Mouse (Mus musculus) stomach, embryonic 14.5 days (tissue): ENCODE data around the gene Chic1. TPM values are rescaled to one million over a fixed set of nuclear protein-coding genes. Genes with fewer than 3 reads are reported as not detected.

Experiments
- ATAC-seq: fragments of 200-750 bp; cut with Nextera tagmentation; 2 replicates; pipeline ENCODE4 v1.8.0; 2017; ENCODE audit warnings: low read depth, moderate TSS enrichment; ENCODE audit not compliant: insufficient number of reproducible peaks, insufficient read depth, low FRiP score
- H3K27ac ChIP-seq: fragments of 300-500 bp; sonication (generic); 2 replicates; pipeline ENCODE4 v1.5.1; 2014; ENCODE audit warnings: mild to moderate bottlenecking, low read length, moderate library complexity, mixed read lengths
- H3K27me3 ChIP-seq: fragments of 300-500 bp; sonication (generic); 2 replicates; pipeline ENCODE4 v1.6.1; 2014; ENCODE audit warnings: low read length, control low read depth, mixed read lengths; ENCODE audit not compliant: control insufficient read depth, insufficient read depth
- H3K36me3 ChIP-seq: fragments of 300-500 bp; sonication (generic); 2 replicates; pipeline ENCODE4 v1.6.1; 2014; ENCODE audit warnings: mild to moderate bottlenecking, control low read depth, low read length, moderate library complexity, mixed read lengths; ENCODE audit not compliant: control insufficient read depth, insufficient read depth
- H3K4me1 ChIP-seq: fragments of 300-500 bp; sonication (generic); 2 replicates; pipeline ENCODE4 v1.6.1; 2014; ENCODE audit warnings: low read length, control low read depth, mixed read lengths; ENCODE audit not compliant: control insufficient read depth, insufficient read depth
- H3K4me2 ChIP-seq: fragments of 300-500 bp; sonication (generic); replicated peaks from 2 replicates; pipeline ENCODE4 v1.6.1; 2014; ENCODE audit warnings: low read depth, low read length, control low read depth
- H3K4me3 ChIP-seq: fragments of 300-500 bp; sonication (generic); 2 replicates; pipeline ENCODE4 v1.5.1; 2014; ENCODE audit warnings: low read depth, low read length, control low read depth
- H3K9ac ChIP-seq: fragments of 300-500 bp; sonication (generic); replicated peaks from 2 replicates; pipeline ENCODE4 v1.6.1; 2014; ENCODE audit warnings: low read depth, mild to moderate bottlenecking, control low read depth, low read length, moderate library complexity, mixed read lengths
- H3K9me3 ChIP-seq: fragments of 300-500 bp; sonication (generic); 2 replicates; pipeline ENCODE4 v1.6.1; 2016; ENCODE audit warnings: low read depth, low read length, control low read depth; ENCODE audit not compliant: control insufficient read depth
- WGBS: fragments of 180-500 bp; shearing (Covaris S2); extraction: QIAGEN DNeasy Blood & Tissue Kit; methylation state at CpG from one replicate; pipeline ENCODE4 v1.1.7; 2014; 5-methylcytosine and 5-hydroxymethylcytosine counted together
- polyA plus RNA-seq: library from polyadenylated mRNA; unstranded; fragments of >200 nt; fragmentation: Nextera tagmentation; extraction: Ambion mirVana; gene quantifications from 2 replicates; pipeline ENCODE4 v1.2.1, GENCODE M21; 2014

Gene Chic1
- polyA plus RNA-seq, 1 experiment from 2014 or later, result 5.8 TPM

GRCm38 (mm10) chrX:103341369-103342113 lies 14.7 kb upstream of the Chic1 start:
- Histone ChIP-seq H3K9ac (no peak overlapping the region), H3K4me1 (no peaks in the 10 kb centered on the region), H3K4me2 (no peak overlapping the region), H3K36me3 (no peaks in the 10 kb centered on the region), H3K27me3 (no peaks in the 10 kb centered on the region), H3K27ac (no peak overlapping the region), H3K9me3 (no peaks in the 10 kb centered on the region), H3K4me3 (no peak overlapping the region)
- ATAC-seq, result no peak
- WGBS, result 72% methylated on average over 3 of the region's 3 CpGs

GRCm38 (mm10) chrX:103355784-103356183 lies 492 bp upstream of the Chic1 start:
- WGBS, result 39% methylated on average over 5 of the region's 5 CpGs
- H3K27ac ChIP-seq, result no peak overlapping the region
- no peaks in the 10 kb centered on the region for H3K36me3 ChIP-seq
- H3K27me3 ChIP-seq, result 0 out of 2 replicates have a peak, but pooled peaks cover 2% of the 10 kb centered on the region
- H3K4me1 ChIP-seq, result no peaks in the 10 kb centered on the region
- peak overlapping the region; percentile 49 for H3K4me2 ChIP-seq
- H3K9ac ChIP-seq, result no peak overlapping the region
- no peaks in the 10 kb centered on the region for H3K9me3 ChIP-seq
- peak overlapping the region; percentile 44 for H3K4me3 ChIP-seq
- ATAC-seq, result no peak

GRCm38 (mm10) chrX:103356761-103357236 lies 523 bp downstream of the Chic1 start:
- H3K9ac ChIP-seq, result peak overlapping the region; percentile 30; the same call in 1 of the 2 replicates
- H3K4me3 ChIP-seq, result peak overlapping the region; percentile 44
- ATAC-seq, result 0 out of 2 replicates have a peak, but pooled peaks have one; percentile 37
- H3K27me3 ChIP-seq, result 0 out of 2 replicates have a peak, but pooled peaks cover 2% of the 10 kb centered on the region
- WGBS, result 12% methylated on average over 24 of the region's 24 CpGs
- no peaks in the 10 kb centered on the region for H3K4me1 ChIP-seq
- no peak overlapping the region for H3K27ac ChIP-seq
- H3K4me2 ChIP-seq, result peak overlapping the region; percentile 49
- H3K36me3 ChIP-seq, result no peaks in the 10 kb centered on the region
- H3K9me3 ChIP-seq, result no peaks in the 10 kb centered on the region

- Histone ChIP-seq H3K27me3 (no peaks in the 10 kb centered on the region), H3K27ac (no peak overlapping the region), H3K4me3 (no peak overlapping the region), H3K4me2 (no peak overlapping the region), H3K9ac (no peak overlapping the region), H3K9me3 (no peaks in the 10 kb centered on the region), H3K36me3 (no peaks in the 10 kb centered on the region), H3K4me1 (no peaks in the 10 kb centered on the region)
- ATAC-seq, result no peak
- 52% methylated on average over 5 of the region's 5 CpGs for WGBS
Measured at GRCm38 (mm10) chrX:103366201-103366600, 9.9 kb downstream of the Chic1 start.

DNA sequence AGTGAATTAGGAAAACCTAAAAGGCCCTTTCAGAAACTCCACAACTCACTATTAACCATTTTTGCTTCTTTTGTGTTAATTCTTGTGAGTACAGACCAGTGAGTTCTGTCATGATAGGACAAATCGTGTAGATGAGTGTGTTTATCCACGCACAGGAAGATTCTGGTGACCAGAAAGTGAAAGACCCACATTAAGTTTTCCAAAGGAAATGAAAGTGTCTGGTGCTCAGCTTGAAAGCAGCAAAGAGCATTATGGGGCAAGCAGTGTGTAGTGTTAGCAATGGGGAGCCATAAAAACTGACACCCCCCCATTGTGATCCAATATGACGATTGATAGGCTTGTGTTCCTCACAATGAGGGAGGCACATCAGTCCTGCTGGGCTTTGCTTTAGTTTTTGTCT lies 12.4 kb downstream of the Chic1 start:
- Histone ChIP-seq H3K36me3 (no peaks in the 10 kb centered on the region), H3K9me3 (no peaks in the 10 kb centered on the region), H3K4me1 (no peaks in the 10 kb centered on the region), H3K4me3 (no peak overlapping the region), H3K27ac (no peak overlapping the region), H3K4me2 (no peak overlapping the region), H3K9ac (no peak overlapping the region), H3K27me3 (no peaks in the 10 kb centered on the region)
- ATAC-seq, result no peak
- WGBS, result 80% methylated on average over 3 of the region's 3 CpGs

DNA sequence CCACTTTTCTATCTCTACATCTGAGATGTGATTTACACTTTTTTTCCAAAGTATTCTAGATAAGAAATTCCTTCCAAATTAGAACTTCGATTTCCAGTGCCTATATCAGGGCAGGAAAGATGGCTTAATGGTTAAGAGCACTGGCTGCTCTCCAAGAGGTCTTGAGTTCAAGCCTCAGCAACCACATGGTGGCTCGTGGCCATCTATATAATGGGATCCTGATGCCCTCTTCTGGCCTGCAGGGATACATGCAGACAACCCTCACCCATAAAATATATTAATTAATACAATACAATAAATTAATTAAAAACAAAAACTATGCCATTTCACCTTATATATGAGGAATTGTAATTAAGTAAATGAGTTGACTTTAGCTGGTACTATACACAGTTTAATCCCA lies 14.9 kb downstream of the Chic1 start:
- no peak overlapping the region for H3K9ac ChIP-seq
- no peak overlapping the region for H3K4me2 ChIP-seq
- H3K27me3 ChIP-seq, result no peaks in the 10 kb centered on the region
- no peak overlapping the region for H3K27ac ChIP-seq
- whole genome bisulfite sequencing, result 86% methylated on average over 2 of the region's 2 CpGs
- H3K9me3 ChIP-seq, result no peaks in the 10 kb centered on the region
- no peaks in the 10 kb centered on the region for H3K36me3 ChIP-seq
- H3K4me3 ChIP-seq, result no peak overlapping the region
- ATAC-seq, result no peak
- no peaks in the 10 kb centered on the region for H3K4me1 ChIP-seq

DNA sequence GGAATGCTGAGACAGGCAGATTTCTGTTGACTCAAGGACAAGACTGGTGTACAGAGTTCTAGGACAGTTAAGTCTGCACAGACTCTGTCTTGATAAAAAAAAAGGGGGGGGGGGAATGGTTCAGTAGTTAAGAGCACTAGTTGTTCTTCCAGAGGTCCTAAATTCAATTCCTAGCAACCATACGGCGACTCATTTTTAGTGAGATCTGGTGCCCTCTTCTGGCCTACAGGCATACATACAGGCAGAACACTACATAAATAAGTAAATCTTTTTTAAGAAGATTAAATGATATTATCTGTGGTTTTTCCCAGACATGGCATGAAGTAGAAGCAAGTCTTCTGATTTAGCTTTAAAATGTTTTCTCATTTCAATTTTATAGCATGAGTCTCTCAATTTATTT lies 15.4 kb downstream of the Chic1 start:
- Histone ChIP-seq H3K4me2 (no peak overlapping the region), H3K4me3 (no peak overlapping the region), H3K27ac (no peak overlapping the region), H3K9ac (no peak overlapping the region), H3K4me1 (no peaks in the 10 kb centered on the region), H3K27me3 (no peaks in the 10 kb centered on the region), H3K9me3 (no peaks in the 10 kb centered on the region), H3K36me3 (no peaks in the 10 kb centered on the region)
- WGBS, result 42% methylated on average over 2 of the region's 2 CpGs
- no peak for ATAC-seq

DNA sequence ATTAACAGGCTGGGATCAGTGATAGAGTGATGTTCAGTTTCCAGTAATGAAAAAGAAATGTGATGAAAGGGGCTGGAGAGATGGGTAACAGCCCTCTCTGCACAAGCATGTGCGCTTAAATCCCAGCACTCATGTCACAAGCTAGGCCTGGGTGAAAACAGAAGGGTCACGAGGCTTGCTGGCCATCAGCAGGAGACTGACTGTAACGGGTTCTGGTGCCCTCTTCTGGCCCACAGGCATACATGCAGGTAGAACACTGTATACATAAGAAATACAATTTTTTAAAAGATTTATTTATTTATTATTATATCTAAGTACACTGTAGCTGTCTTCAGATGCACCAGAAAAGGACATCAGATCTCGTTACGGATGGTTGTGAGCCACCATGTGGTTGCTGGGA lies 18.0 kb downstream of the Chic1 start:
- Histone ChIP-seq H3K36me3 (no peaks in the 10 kb centered on the region), H3K27me3 (no peaks in the 10 kb centered on the region), H3K4me2 (no peak overlapping the region), H3K4me1 (no peaks in the 10 kb centered on the region), H3K4me3 (no peak overlapping the region), H3K9me3 (no peaks in the 10 kb centered on the region), H3K9ac (no peak overlapping the region), H3K27ac (no peak overlapping the region)
- 58% methylated on average over 5 of the region's 5 CpGs for WGBS
- no peak for ATAC-seq

DNA sequence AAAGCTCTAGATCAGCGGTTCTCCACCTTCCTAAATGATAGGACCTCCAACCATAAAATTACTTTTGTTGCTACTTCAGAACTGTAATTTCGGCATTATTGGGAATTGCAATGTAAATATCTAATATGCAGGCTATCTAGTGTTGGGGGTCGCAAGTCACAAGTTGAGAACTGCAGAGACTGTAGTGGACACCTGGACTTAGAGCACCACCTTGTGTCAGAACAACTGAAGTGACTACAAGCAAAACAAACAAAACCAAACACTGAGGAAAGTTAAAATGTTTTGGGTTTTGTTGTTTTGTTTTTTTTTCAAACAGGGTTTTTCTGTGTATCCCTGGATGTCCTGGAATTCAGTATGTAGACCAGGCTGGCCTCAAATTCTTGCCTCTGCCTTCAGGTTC lies 28.3 kb downstream of the Chic1 start:
- no peaks in the 10 kb centered on the region for H3K9me3 ChIP-seq
- no peaks in the 10 kb centered on the region for H3K36me3 ChIP-seq
- no peaks in the 10 kb centered on the region for H3K27me3 ChIP-seq
- no peaks in the 10 kb centered on the region for H3K4me1 ChIP-seq
- no peak overlapping the region for H3K27ac ChIP-seq
- 78% methylated on average over 3 of the region's 3 CpGs for WGBS
- no peak overlapping the region for H3K9ac ChIP-seq
- no peak for ATAC-seq
- H3K4me3 ChIP-seq, result no peak overlapping the region
- no peak overlapping the region for H3K4me2 ChIP-seq
